Mouse (Mus musculus) heart, embryonic 11.5 days (tissue): ENCODE results near the gene Retreg1. TPM values are rescaled to one million over a fixed set of nuclear protein-coding genes. Genes with fewer than 3 reads are reported as not detected.

Source experiments
- ATAC-seq: fragments of 200-750 bp; cut with Nextera tagmentation; replicated peaks from 2 replicates; pipeline ENCODE4 v1.8.0; 2017; ENCODE audit warnings: moderate library complexity; ENCODE audit not compliant: insufficient number of reproducible peaks, low FRiP score, low TSS enrichment
- H3K27ac ChIP-seq: fragments of 300-500 bp; sonication (generic); 2 replicates; pipeline ENCODE4 v1.5.1; 2014; ENCODE audit warnings: mild to moderate bottlenecking, low read depth, low read length
- H3K27me3 ChIP-seq: fragments of 300-500 bp; sonication (generic); 2 replicates; pipeline ENCODE4 v1.6.1; 2014; ENCODE audit warnings: mild to moderate bottlenecking, low read length, mixed read lengths; ENCODE audit not compliant: control insufficient read depth, insufficient read depth
- H3K36me3 ChIP-seq: fragments of 300-500 bp; sonication (generic); 2 replicates; pipeline ENCODE4 v1.6.1; 2014; ENCODE audit warnings: mild to moderate bottlenecking, low read length, moderate library complexity, mixed read lengths; ENCODE audit not compliant: control insufficient read depth, insufficient read depth
- H3K4me1 ChIP-seq: fragments of 300-500 bp; sonication (generic); 2 replicates; pipeline ENCODE4 v1.6.1; 2014; ENCODE audit warnings: low read length; ENCODE audit not compliant: control insufficient read depth, insufficient read depth
- H3K4me2 ChIP-seq: fragments of 300-500 bp; sonication (generic); 2 replicates; pipeline ENCODE4 v1.6.1; 2014; ENCODE audit warnings: mild to moderate bottlenecking, moderate library complexity
- H3K4me3 ChIP-seq: fragments of 300-500 bp; sonication (generic); 2 replicates; pipeline ENCODE4 v1.5.1; 2014; ENCODE audit warnings: low read depth, low read length
- H3K9ac ChIP-seq: fragments of 300-500 bp; sonication (generic); 2 replicates; pipeline ENCODE4 v1.6.1; 2014; ENCODE audit warnings: mild to moderate bottlenecking, low read depth, low read length, moderate library complexity
- H3K9me3 ChIP-seq: fragments of 300-500 bp; sonication (generic); replicated peaks from 2 replicates; pipeline ENCODE4 v1.6.1; 2016; ENCODE audit warnings: low read length; ENCODE audit not compliant: control insufficient read depth
- WGBS: fragments of 180-500 bp; shearing (Covaris S2); extraction: QIAGEN DNeasy Blood & Tissue Kit; methylation state at CpG from one replicate; pipeline ENCODE4 v1.1.7; 2014; ENCODE audit not compliant: insufficient replicate concordance; 5-methylcytosine and 5-hydroxymethylcytosine counted together
- polyA plus RNA-seq: library from polyadenylated mRNA; unstranded; fragments of >200 nt; fragmentation: Nextera tagmentation; extraction: Ambion mirVana; gene quantifications from 2 replicates; pipeline ENCODE4 v1.2.1, GENCODE M21; 2014

The Retreg1 gene
- polyA plus RNA-seq, 1 experiment from 2014 or later = 47.2 TPM

DNA sequence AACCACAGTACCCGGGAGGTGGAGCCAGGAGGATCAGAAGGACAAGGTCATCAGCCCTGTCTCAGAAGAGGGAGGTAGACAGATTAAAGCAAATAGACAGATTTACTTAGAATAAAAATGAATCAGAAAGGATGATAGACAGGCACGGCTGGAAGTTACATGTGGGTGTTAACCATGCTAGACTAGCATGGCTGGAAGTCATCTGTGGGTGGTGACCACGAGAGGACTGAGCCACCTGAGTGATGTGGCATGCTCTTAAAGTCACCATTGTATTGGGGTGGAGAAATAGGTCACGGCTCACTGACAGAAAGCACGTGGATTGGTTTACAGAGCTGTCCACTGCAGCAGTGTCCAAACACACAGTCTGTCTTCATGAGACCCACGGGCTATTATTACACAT lies 36.2 kb downstream of the Retreg1 start:
- 81% methylated on average over 6 of the region's 6 CpGs for WGBS
- Histone ChIP-seq H3K4me1 (peaks cover 7% of the 10 kb centered on the region; the same call in 1 of the 2 replicates), H3K4me2 (no peak overlapping the region), H3K27ac (no peak overlapping the region), H3K9ac (no peak overlapping the region), H3K27me3 (no peaks in the 10 kb centered on the region), H3K4me3 (no peak overlapping the region), H3K9me3 (no peaks in the 10 kb centered on the region), H3K36me3 (no peaks in the 10 kb centered on the region)
- ATAC-seq = no peak

DNA sequence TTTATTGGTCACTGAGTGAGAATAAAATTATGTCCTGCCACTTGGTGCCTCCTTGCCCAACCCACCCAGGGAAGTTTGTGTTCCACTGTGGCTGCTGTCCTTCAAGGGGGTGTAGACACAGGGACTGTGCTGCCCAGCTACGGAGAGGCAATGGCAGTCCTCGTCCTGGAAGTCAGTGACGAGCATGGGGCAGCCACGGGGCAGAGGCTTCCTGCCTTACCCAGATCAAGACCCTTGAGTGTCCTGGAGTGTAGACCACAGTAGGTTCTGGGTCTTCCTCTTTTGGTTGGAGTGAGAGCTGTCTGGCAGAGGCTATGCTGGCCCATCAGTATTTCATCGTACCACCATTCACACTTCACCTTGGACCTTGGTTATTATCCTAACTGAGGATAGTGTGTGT lies 37.2 kb downstream of the Retreg1 start:
- no peaks in the 10 kb centered on the region for H3K9me3 ChIP-seq
- H3K27me3 ChIP-seq = no peaks in the 10 kb centered on the region
- H3K4me2 ChIP-seq = no peak overlapping the region
- H3K27ac ChIP-seq = no peak overlapping the region
- no peaks in the 10 kb centered on the region for H3K36me3 ChIP-seq
- peaks cover 7% of the 10 kb centered on the region; the same call in 1 of the 2 replicates for H3K4me1 ChIP-seq
- no peak overlapping the region for H3K9ac ChIP-seq
- WGBS = 86% methylated on average over 5 of the region's 5 CpGs
- no peak overlapping the region for H3K4me3 ChIP-seq
- ATAC-seq = no peak

DNA sequence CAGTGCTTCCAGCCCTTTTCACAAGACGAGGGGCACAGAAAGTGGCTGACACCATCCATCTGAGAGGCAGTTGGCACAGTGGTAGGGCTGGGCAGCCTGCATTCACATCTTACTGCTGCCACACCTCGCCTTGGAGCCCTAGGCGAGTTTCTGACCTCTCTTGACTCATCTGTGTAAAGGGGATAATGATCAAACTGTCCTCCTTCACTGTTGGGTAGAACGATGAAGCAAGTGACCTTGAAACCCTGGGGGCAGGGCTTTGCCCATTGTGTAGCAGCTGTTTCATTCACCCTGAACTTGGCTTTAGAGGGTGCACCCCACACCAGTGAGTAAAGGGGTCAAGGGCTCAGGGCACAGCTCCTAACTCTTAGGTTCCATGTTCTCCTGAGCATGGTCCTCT lies 39.0 kb downstream of the Retreg1 start:
- Histone ChIP-seq H3K9ac (no peak overlapping the region), H3K27me3 (no peaks in the 10 kb centered on the region), H3K4me1 (peaks cover 3% of the 10 kb centered on the region; the same call in 1 of the 2 replicates), H3K27ac (no peak overlapping the region), H3K9me3 (no peaks in the 10 kb centered on the region), H3K4me3 (no peak overlapping the region), H3K36me3 (no peaks in the 10 kb centered on the region), H3K4me2 (no peak overlapping the region)
- WGBS = 85% methylated on average over 4 of the region's 4 CpGs
- no peak for ATAC-seq

DNA sequence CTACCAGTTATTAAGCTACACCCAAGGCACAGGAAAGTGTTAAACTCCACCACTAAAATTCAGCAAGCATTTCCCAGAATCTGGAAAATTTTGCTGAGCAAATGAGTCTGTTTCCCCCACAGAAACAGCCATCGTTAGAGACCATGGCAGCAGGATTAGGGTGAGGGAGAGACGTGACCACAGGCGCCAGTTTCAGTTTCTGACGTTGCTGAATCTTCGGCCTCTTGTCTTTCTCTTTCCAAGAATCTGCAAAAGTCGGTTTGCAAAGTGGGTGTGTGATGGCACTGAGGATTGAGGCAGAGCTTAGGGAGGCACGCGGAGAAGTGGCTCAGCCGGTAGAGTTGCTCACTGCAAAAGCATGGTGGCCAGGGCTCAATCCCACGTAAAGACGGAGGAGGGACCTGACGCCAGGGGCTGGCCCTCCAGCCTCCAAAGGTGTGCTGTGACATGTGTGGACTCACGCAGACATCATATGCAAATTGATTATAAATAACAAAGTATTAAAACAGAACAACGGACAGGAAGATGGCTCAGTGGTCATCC lies 41.5 kb downstream of the Retreg1 start:
- no peaks in the 10 kb centered on the region for H3K4me1 ChIP-seq
- H3K4me3 ChIP-seq = no peak overlapping the region
- ATAC-seq = no peak
- H3K27ac ChIP-seq = no peak overlapping the region
- H3K36me3 ChIP-seq = no peaks in the 10 kb centered on the region
- H3K27me3 ChIP-seq = no peaks in the 10 kb centered on the region
- H3K9ac ChIP-seq = no peak overlapping the region
- WGBS = 80% methylated on average over 14 of the region's 14 CpGs
- no peaks in the 10 kb centered on the region for H3K9me3 ChIP-seq
- H3K4me2 ChIP-seq = no peak overlapping the region

DNA sequence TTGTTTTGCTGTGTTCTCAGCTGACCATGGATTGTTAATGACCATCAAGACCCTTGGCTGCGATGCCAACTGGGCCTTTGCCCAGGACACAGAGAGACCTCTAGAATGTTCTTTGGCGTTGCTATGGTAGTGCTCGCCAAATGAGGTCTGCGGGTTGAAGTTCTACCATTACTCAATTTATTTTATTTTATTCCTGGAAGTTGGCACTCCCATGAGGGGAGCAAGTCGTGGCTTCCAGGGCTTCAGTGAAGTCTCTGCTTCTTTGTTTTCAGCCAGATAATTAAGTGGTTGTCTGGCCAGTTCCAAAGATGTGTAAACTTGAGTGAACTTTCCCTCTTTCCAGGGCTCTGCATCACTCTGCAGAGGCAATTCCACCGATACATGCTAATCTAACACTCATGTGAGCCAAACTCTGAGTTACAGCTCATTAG lies 43.6 kb downstream of the Retreg1 start:
- Histone ChIP-seq H3K4me3 (no peak overlapping the region), H3K27me3 (no peaks in the 10 kb centered on the region), H3K27ac (no peak overlapping the region), H3K4me2 (no peak overlapping the region), H3K9me3 (no peaks in the 10 kb centered on the region), H3K4me1 (no peaks in the 10 kb centered on the region), H3K36me3 (no peaks in the 10 kb centered on the region), H3K9ac (no peak overlapping the region)
- 83% methylated on average over 6 of the region's 6 CpGs for WGBS
- no peak for ATAC-seq

DNA sequence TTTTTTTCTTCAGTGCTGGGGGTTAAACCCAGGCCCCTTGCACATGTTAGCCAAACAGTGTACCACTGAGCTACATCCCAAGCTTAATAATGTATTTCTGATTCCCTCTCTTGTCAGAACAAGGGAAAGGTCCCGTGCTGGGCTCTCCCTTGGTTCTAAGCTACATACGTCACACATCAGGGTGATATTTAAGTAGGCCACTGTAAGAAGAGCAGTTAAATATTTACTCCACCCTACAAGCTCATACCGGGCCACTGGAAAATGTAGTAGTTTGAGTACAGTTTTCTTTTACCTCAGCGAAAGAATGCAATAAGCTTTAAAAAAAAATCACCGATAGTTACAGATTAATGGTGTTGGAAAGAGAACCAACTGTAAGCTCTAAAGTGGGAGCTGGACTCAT lies 46.9 kb downstream of the Retreg1 start:
- WGBS = 89% methylated on average over 5 of the region's 5 CpGs
- Histone ChIP-seq H3K9me3 (no peaks in the 10 kb centered on the region), H3K27me3 (no peaks in the 10 kb centered on the region), H3K4me2 (no peak overlapping the region), H3K27ac (no peak overlapping the region), H3K4me1 (0 out of 2 replicates have a peak, but pooled peaks cover 2% of the 10 kb centered on the region), H3K4me3 (no peak overlapping the region), H3K9ac (no peak overlapping the region), H3K36me3 (no peaks in the 10 kb centered on the region)
- no peak for ATAC-seq

DNA sequence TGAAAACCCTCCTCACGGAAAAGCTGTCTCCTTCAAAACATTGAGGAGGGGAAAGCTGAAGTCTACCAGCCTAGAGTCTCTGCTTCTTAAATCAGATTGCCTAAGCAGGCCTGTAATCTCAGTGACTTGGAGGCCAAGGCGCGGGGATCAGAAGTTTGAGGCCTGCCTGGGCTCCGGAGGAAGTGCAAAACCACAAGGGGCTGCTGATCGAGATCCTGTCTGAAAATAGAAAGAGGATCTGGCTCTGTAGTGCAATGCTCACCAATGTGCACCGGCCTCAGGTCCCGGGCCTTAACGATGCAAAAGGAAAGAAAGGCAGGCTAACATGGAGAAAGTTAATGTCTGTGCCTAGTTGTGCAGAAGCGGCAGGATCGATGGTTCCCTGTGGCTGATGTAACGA lies 48.6 kb downstream of the Retreg1 start:
- Histone ChIP-seq H3K9ac (0 out of 2 replicates have a peak overlapping the region, but pooled peaks have one; percentile 49), H3K27me3 (no peaks in the 10 kb centered on the region), H3K4me3 (no peak overlapping the region), H3K36me3 (no peaks in the 10 kb centered on the region), H3K27ac (no peak overlapping the region), H3K9me3 (no peaks in the 10 kb centered on the region), H3K4me2 (no peak overlapping the region), H3K4me1 (0 out of 2 replicates have a peak, but pooled peaks cover 2% of the 10 kb centered on the region)
- ATAC-seq = no peak
- 62% methylated on average over 11 of the region's 11 CpGs for WGBS

DNA sequence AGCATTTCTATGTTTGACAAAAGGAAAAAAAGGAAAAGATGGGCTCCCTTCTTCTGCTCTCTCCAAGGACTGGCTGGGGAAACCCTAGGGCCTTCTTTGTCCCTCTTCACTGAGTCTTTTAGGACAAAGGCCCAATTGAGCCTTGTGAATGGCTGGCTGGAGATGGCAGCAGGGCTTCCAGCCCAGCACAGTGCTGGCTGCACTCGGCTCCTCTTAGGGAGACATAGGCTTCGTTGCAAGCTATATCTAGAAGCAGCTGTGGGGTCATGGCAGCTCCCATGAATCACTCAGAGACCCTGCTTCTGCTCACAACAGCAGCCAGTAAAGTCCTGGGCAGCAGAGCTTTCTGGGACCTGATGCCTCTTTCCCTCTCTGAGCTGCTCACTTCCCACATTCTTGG lies 50.3 kb downstream of the Retreg1 start:
- Histone ChIP-seq H3K9me3 (no peaks in the 10 kb centered on the region), H3K4me1 (0 out of 2 replicates have a peak, but pooled peaks cover 2% of the 10 kb centered on the region), H3K4me2 (no peak overlapping the region), H3K4me3 (no peak overlapping the region), H3K27ac (no peak overlapping the region), H3K36me3 (no peaks in the 10 kb centered on the region), H3K27me3 (no peaks in the 10 kb centered on the region), H3K9ac (no peak overlapping the region)
- ATAC-seq = no peak
- 52% methylated on average over 2 of the region's 2 CpGs for WGBS

DNA sequence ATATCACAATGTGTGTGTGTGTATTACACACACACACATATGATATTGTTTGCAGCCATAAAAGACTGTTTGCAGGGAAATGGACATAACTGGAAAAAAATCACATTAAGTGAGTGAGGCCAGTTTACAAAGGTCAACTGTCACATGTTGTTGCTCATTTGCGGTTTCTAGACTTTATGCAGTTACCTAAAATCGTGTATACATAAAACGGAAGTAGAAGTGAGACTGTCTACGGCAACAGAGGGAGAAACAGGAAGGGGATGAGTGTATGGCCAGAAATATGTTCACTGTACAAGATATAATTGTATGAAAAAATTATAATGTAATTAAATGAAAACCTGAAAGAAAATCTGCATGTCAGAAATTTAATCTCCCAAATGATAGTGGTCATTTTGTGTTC lies 53.8 kb downstream of the Retreg1 start:
- no peaks in the 10 kb centered on the region for H3K36me3 ChIP-seq
- WGBS = 89% methylated on average over 4 of the region's 4 CpGs

More for the DNA sequence above, 53.8 kb downstream of the Retreg1 start:
- 0 out of 2 replicates have a peak, but pooled peaks cover 2% of the 10 kb centered on the region for H3K4me1 ChIP-seq
- H3K27me3 ChIP-seq = no peaks in the 10 kb centered on the region
- no peak overlapping the region for H3K4me2 ChIP-seq
- H3K9me3 ChIP-seq = no peaks in the 10 kb centered on the region
- H3K27ac ChIP-seq = no peak overlapping the region
- no peak overlapping the region for H3K9ac ChIP-seq
- H3K4me3 ChIP-seq = no peak overlapping the region
- ATAC-seq = no peak
